Mouse (Mus musculus) lung, embryonic 14.5 days (tissue): ENCODE data around the gene Cish. TPM values are rescaled to one million over a fixed set of nuclear protein-coding genes. Genes with fewer than 3 reads are reported as not detected.

Source experiments
- ATAC-seq: fragments of 200-750 bp; cut with Nextera tagmentation; 2 replicates; pipeline ENCODE4 v1.8.0; 2017; ENCODE audit warnings: mild to moderate bottlenecking, moderate TSS enrichment, moderate library complexity; ENCODE audit not compliant: insufficient read depth
- DNase-seq: peaks from one replicate; pipeline ENCODE4 v3.0.0-alpha.2; 2015
- H3K27ac ChIP-seq: fragments of 300-500 bp; sonication (generic); 2 replicates; pipeline ENCODE4 v1.5.1; 2014; ENCODE audit warnings: low read depth, mild to moderate bottlenecking, moderate library complexity
- H3K27me3 ChIP-seq: fragments of 300-500 bp; sonication (generic); 2 replicates; pipeline ENCODE4 v1.6.1; 2014; ENCODE audit warnings: low read length, control low read depth; ENCODE audit not compliant: insufficient read depth
- H3K36me3 ChIP-seq: fragments of 300-500 bp; sonication (generic); 2 replicates; pipeline ENCODE4 v1.6.1; 2014; ENCODE audit warnings: control low read depth; ENCODE audit not compliant: insufficient read depth
- H3K4me1 ChIP-seq: fragments of 300-500 bp; sonication (generic); 2 replicates; pipeline ENCODE4 v1.6.1; 2014; ENCODE audit warnings: antibody characterized with exemption, control low read depth; ENCODE audit not compliant: insufficient read depth
- H3K4me2 ChIP-seq: fragments of 300-500 bp; sonication (generic); 2 replicates; pipeline ENCODE4 v1.6.1; 2014; ENCODE audit warnings: mild to moderate bottlenecking
- H3K4me3 ChIP-seq: fragments of 300-500 bp; sonication (generic); 2 replicates; pipeline ENCODE4 v1.5.1; 2014; ENCODE audit warnings: low read depth, low read length
- H3K9ac ChIP-seq: fragments of 300-500 bp; sonication (generic); 2 replicates; pipeline ENCODE4 v1.6.1; 2014
- H3K9me3 ChIP-seq: fragments of 300-500 bp; sonication (generic); 2 replicates; pipeline ENCODE4 v1.6.1; 2016; ENCODE audit warnings: low read depth, low read length, control low read depth
- CTCF ChIP-seq: IDR thresholded peaks from 2 replicates; pipeline ENCODE4 v1.5.1; 2016; ENCODE audit warnings: antibody characterized with exemption, low read depth
- WGBS: fragments of 180-500 bp; shearing (Covaris S2); extraction: QIAGEN DNeasy Blood & Tissue Kit; methylation state at CpG from one replicate; pipeline ENCODE4 v1.1.7; 2014; 5-methylcytosine and 5-hydroxymethylcytosine counted together
- polyA plus RNA-seq: library from polyadenylated mRNA; unstranded; fragments of >200 nt; fragmentation: Nextera tagmentation; extraction: Ambion mirVana; gene quantifications from 2 replicates; pipeline ENCODE4 v1.2.1, GENCODE M21; 2014

Gene Cish
- polyA plus RNA-seq, 1 experiment from 2014 or later, result 8.5 TPM

- Histone ChIP-seq H3K4me2 (no peak overlapping the region), H3K9me3 (no peaks in the 10 kb centered on the region), H3K9ac (no peak overlapping the region), H3K4me3 (no peak overlapping the region), H3K27me3 (no peaks in the 10 kb centered on the region), H3K4me1 (no peaks in the 10 kb centered on the region), H3K36me3 (no peaks in the 10 kb centered on the region), H3K27ac (peak overlapping the region; percentile 42; the same call in 1 of the 2 replicates)
- WGBS, result 32% methylated on average over 6 of the region's 6 CpGs
- DNase-seq (peak; percentile 80), ATAC-seq (peak; percentile 59; the same call in 1 of the 2 replicates)
- TF ChIP-seq CTCF, result no peak
Measured at GRCm38 (mm10) chr9:107259571-107259970, 36.3 kb upstream of the Cish start.

GRCm38 (mm10) chr9:107260429-107260828 lies 35.4 kb upstream of the Cish start:
- ATAC-seq, result no peak
- no peak overlapping the region for H3K4me3 ChIP-seq
- DNase-seq, result no peak
- H3K27ac ChIP-seq, result no peak overlapping the region
- H3K9me3 ChIP-seq, result no peaks in the 10 kb centered on the region
- no peaks in the 10 kb centered on the region for H3K36me3 ChIP-seq
- no peak overlapping the region for H3K9ac ChIP-seq
- H3K27me3 ChIP-seq, result no peaks in the 10 kb centered on the region
- no peak overlapping the region for H3K4me2 ChIP-seq
- no peaks in the 10 kb centered on the region for H3K4me1 ChIP-seq
- TF ChIP-seq CTCF, result no peak
- WGBS, result 64% methylated on average over 2 of the region's 2 CpGs

DNA sequence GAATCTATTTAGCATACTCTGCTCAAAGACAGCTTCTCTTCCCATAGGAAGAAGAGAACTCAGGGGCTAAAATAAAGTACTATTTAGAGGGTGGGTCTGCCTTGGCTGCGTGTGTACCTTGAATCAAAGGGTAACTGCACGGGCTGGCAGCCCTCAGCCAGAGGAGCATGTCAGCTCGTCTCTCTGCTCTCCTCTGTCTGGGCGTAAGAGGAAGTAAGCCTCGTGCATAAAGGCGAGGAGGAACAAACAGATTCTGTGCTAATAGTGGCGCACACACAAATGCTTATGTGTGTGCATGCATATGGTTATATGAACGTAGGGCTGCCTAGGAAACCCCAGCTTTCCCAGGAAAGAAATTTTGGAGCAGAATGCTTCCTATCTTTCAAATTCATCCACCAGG lies 35.0 kb upstream of the Cish start:
- Histone ChIP-seq H3K27me3 (no peaks in the 10 kb centered on the region), H3K9me3 (no peaks in the 10 kb centered on the region), H3K27ac (no peak overlapping the region), H3K4me1 (no peaks in the 10 kb centered on the region), H3K4me2 (no peak overlapping the region), H3K36me3 (no peaks in the 10 kb centered on the region), H3K9ac (no peak overlapping the region), H3K4me3 (no peak overlapping the region)
- TF ChIP-seq CTCF, result no peak
- DNase-seq, result no peak
- 46% methylated on average over 8 of the region's 8 CpGs for WGBS
- no peak for ATAC-seq

- Histone ChIP-seq H3K27me3 (no peaks in the 10 kb centered on the region), H3K27ac (no peak overlapping the region), H3K9me3 (no peaks in the 10 kb centered on the region), H3K4me3 (no peak overlapping the region), H3K4me2 (no peak overlapping the region), H3K36me3 (no peaks in the 10 kb centered on the region), H3K9ac (no peak overlapping the region), H3K4me1 (no peaks in the 10 kb centered on the region)
- DNase-seq (no peak), ATAC-seq (no peak)
- WGBS, result 59% methylated on average over 6 of the region's 6 CpGs
- no peak for TF ChIP-seq CTCF
Measured at GRCm38 (mm10) chr9:107261792-107262191, 34.0 kb upstream of the Cish start.

GRCm38 (mm10) chr9:107262375-107262774 lies 33.5 kb upstream of the Cish start:
- no peak for TF ChIP-seq CTCF
- Histone ChIP-seq H3K27ac (no peak overlapping the region), H3K4me3 (no peak overlapping the region), H3K4me2 (no peak overlapping the region), H3K27me3 (no peaks in the 10 kb centered on the region), H3K9me3 (no peaks in the 10 kb centered on the region), H3K4me1 (no peaks in the 10 kb centered on the region), H3K36me3 (no peaks in the 10 kb centered on the region), H3K9ac (no peak overlapping the region)
- no peak for DNase-seq
- 73% methylated on average over 7 of the region's 7 CpGs for WGBS
- ATAC-seq, result no peak

GRCm38 (mm10) chr9:107263912-107264311 lies 31.9 kb upstream of the Cish start:
- Histone ChIP-seq H3K27me3 (no peaks in the 10 kb centered on the region), H3K4me3 (no peak overlapping the region), H3K9me3 (no peaks in the 10 kb centered on the region), H3K4me1 (no peaks in the 10 kb centered on the region), H3K27ac (no peak overlapping the region), H3K36me3 (no peaks in the 10 kb centered on the region), H3K4me2 (no peak overlapping the region), H3K9ac (no peak overlapping the region)
- DNase-seq (no peak), ATAC-seq (no peak)
- TF ChIP-seq CTCF, result no peak
- WGBS, result 79% methylated on average over 5 of the region's 5 CpGs

DNA sequence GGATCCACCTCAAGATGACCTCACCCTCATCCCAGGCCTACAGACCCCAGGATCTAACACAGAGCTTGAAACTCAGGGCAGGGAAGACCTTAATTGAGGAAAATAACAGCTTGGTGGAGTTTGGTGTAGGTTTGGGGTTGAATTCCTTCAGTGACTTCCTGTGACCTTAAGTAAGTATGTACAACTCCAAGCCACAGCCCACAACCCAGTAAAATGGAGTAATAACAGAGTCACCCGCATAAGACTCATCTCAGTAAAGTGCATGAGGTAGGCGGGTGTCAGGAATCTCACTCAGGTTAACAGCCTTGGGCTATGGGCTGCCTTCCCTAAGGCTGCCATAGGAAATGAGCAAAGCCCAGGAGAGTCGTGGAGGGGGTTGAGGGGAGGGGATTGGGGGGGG lies 31.1 kb upstream of the Cish start:
- ATAC-seq (no peak), DNase-seq (no peak)
- WGBS, result 62% methylated on average over 3 of the region's 3 CpGs
- Histone ChIP-seq H3K4me2 (no peak overlapping the region), H3K9ac (no peak overlapping the region), H3K4me3 (no peak overlapping the region), H3K36me3 (no peaks in the 10 kb centered on the region), H3K9me3 (no peaks in the 10 kb centered on the region), H3K27me3 (no peaks in the 10 kb centered on the region), H3K27ac (no peak overlapping the region), H3K4me1 (no peaks in the 10 kb centered on the region)
- no peak for TF ChIP-seq CTCF

GRCm38 (mm10) chr9:107267028-107267427 lies 28.8 kb upstream of the Cish start:
- no peak overlapping the region for H3K27ac ChIP-seq
- H3K9me3 ChIP-seq, result no peaks in the 10 kb centered on the region
- DNase-seq (no peak), ATAC-seq (no peak)
- TF ChIP-seq CTCF, result no peak
- H3K4me1 ChIP-seq, result no peaks in the 10 kb centered on the region
- 77% methylated on average over 1 of the region's 1 CpGs for WGBS
- no peak overlapping the region for H3K4me3 ChIP-seq
- no peaks in the 10 kb centered on the region for H3K36me3 ChIP-seq
- no peak overlapping the region for H3K4me2 ChIP-seq
- no peaks in the 10 kb centered on the region for H3K27me3 ChIP-seq
- H3K9ac ChIP-seq, result no peak overlapping the region
